Mouse (Mus musculus): ENCODE measurements around the gene Cpeb3. TPM values are rescaled to one million over a fixed set of nuclear protein-coding genes. Genes with fewer than 3 reads are reported as not detected.

Cpeb3 gene
- polyA plus RNA-seq (2012; ENCODE audit: insufficient read depth, insufficient read length, low replicate concordance, missing spikeins), result not detected in 2 replicates

GRCm38 (mm10) chr19:37208176-37208755 is at the start of gene Cpeb3:
Cpeb3 (minus strand) TSS chr19:37208601.
- under 1% methylated on average over 15 of the region's 15 CpGs for WGBS
- H3K4me1 ChIP-seq (ENCODE audit: control insufficient read depth, insufficient read depth, low read length), result no peaks in the 10 kb centered on the region
- H3K4me3 ChIP-seq (ENCODE audit: insufficient read depth, low read depth, low read length), result peak within 1 kb of the TSS; percentile 55
- TF ChIP-seq POLR2A (IDR thresholded peaks at IDR 0.05; ENCODE audit: insufficient read depth, low read depth, low read length), result no peak
- no peak for TF ChIP-seq CTCF (IDR thresholded peaks at IDR 0.05; ENCODE audit: insufficient read depth, low read depth, low read length)
- H3K27ac ChIP-seq (ENCODE audit: insufficient read depth, low read depth, low read length), result 0 out of 2 replicates have a peak within 1 kb of the TSS, but pooled peaks have one; percentile 30

- H3K4me3 ChIP-seq (ENCODE audit: insufficient read depth, low read depth, low read length), result no peak overlapping the region
- TF ChIP-seq POLR2A (IDR thresholded peaks at IDR 0.05; ENCODE audit: insufficient read depth, low read depth, low read length) (no peak), CTCF (IDR thresholded peaks at IDR 0.05; ENCODE audit: insufficient read depth, low read depth, low read length) (no peak)
- H3K4me1 ChIP-seq (ENCODE audit: control insufficient read depth, insufficient read depth, low read length), result no peaks in the 10 kb centered on the region
- 66% methylated on average over 9 of the region's 9 CpGs for WGBS
- no peak overlapping the region for H3K27ac ChIP-seq (ENCODE audit: insufficient read depth, low read depth, low read length)
Measured at GRCm38 (mm10) chr19:37255321-37255720, 46.9 kb upstream of the Cpeb3 start.

- TF ChIP-seq CTCF (IDR thresholded peaks at IDR 0.05; ENCODE audit: insufficient read depth, low read depth, low read length), result no peak
- no peak for TF ChIP-seq POLR2A (IDR thresholded peaks at IDR 0.05; ENCODE audit: insufficient read depth, low read depth, low read length)
- H3K27ac ChIP-seq (ENCODE audit: insufficient read depth, low read depth, low read length), result no peak overlapping the region
- H3K4me3 ChIP-seq (ENCODE audit: insufficient read depth, low read depth, low read length), result no peak overlapping the region
- 0 out of 2 replicates have a peak, but pooled peaks cover under 1% of the 10 kb centered on the region for H3K4me1 ChIP-seq (ENCODE audit: control insufficient read depth, insufficient read depth, low read length)
- WGBS, result 80% methylated on average over 6 of the region's 6 CpGs
Measured at GRCm38 (mm10) chr19:37252104-37252503, 43.7 kb upstream of the Cpeb3 start.

GRCm38 (mm10) chr19:37248199-37248598 is 39.8 kb upstream of the Cpeb3 start:
- Histone ChIP-seq H3K27ac (ENCODE audit: insufficient read depth, low read depth, low read length) (no peak overlapping the region), H3K4me1 (ENCODE audit: control insufficient read depth, insufficient read depth, low read length) (peaks cover 5% of the 10 kb centered on the region; the same call in 1 of the 2 replicates), H3K4me3 (ENCODE audit: insufficient read depth, low read depth, low read length) (no peak overlapping the region)
- TF ChIP-seq POLR2A (IDR thresholded peaks at IDR 0.05; ENCODE audit: insufficient read depth, low read depth, low read length), result no peak
- no peak for TF ChIP-seq CTCF (IDR thresholded peaks at IDR 0.05; ENCODE audit: insufficient read depth, low read depth, low read length)
- 82% methylated on average over 3 of the region's 3 CpGs for WGBS

GRCm38 (mm10) chr19:37246859-37247258 is 38.5 kb upstream of the Cpeb3 start:
- WGBS, result 14% methylated on average over 3 of the region's 3 CpGs
- H3K4me1 ChIP-seq (ENCODE audit: control insufficient read depth, insufficient read depth, low read length), result peaks cover 5% of the 10 kb centered on the region; the same call in 1 of the 2 replicates
- H3K4me3 ChIP-seq (ENCODE audit: insufficient read depth, low read depth, low read length), result no peak overlapping the region
- TF ChIP-seq CTCF (IDR thresholded peaks at IDR 0.05; ENCODE audit: insufficient read depth, low read depth, low read length), result no peak
- H3K27ac ChIP-seq (ENCODE audit: insufficient read depth, low read depth, low read length), result no peak overlapping the region; the same call in 1 of the 2 replicates

GRCm38 (mm10) chr19:37242707-37243106 is 34.3 kb upstream of the Cpeb3 start:
- Histone ChIP-seq H3K27ac (ENCODE audit: insufficient read depth, low read depth, low read length) (no peak overlapping the region), H3K4me3 (ENCODE audit: insufficient read depth, low read depth, low read length) (no peak overlapping the region), H3K4me1 (ENCODE audit: control insufficient read depth, insufficient read depth, low read length) (peaks cover 14% of the 10 kb centered on the region)
- 47% methylated on average over 2 of the region's 2 CpGs for WGBS
- TF ChIP-seq POLR2A (IDR thresholded peaks at IDR 0.05; ENCODE audit: insufficient read depth, low read depth, low read length) (no peak), CTCF (IDR thresholded peaks at IDR 0.05; ENCODE audit: insufficient read depth, low read depth, low read length) (no peak)

- TF ChIP-seq POLR2A (IDR thresholded peaks at IDR 0.05; ENCODE audit: insufficient read depth, low read depth, low read length) (no peak), CTCF (IDR thresholded peaks at IDR 0.05; ENCODE audit: insufficient read depth, low read depth, low read length) (no peak)
- H3K4me1 ChIP-seq (ENCODE audit: control insufficient read depth, insufficient read depth, low read length), result peaks cover 10% of the 10 kb centered on the region
- no peak overlapping the region for H3K4me3 ChIP-seq (ENCODE audit: insufficient read depth, low read depth, low read length)
- no peak overlapping the region for H3K27ac ChIP-seq (ENCODE audit: insufficient read depth, low read depth, low read length)
- 78% methylated on average over 5 of the region's 5 CpGs for WGBS
Measured at GRCm38 (mm10) chr19:37241201-37241600, 32.8 kb upstream of the Cpeb3 start.

GRCm38 (mm10) chr19:37239096-37239495 is 30.7 kb upstream of the Cpeb3 start:
- H3K4me1 ChIP-seq (ENCODE audit: control insufficient read depth, insufficient read depth, low read length), result peaks cover 12% of the 10 kb centered on the region
- 50% methylated on average over 4 of the region's 4 CpGs for WGBS

GRCm38 (mm10) chr19:37238651-37239050 is 30.2 kb upstream of the Cpeb3 start:
- no peak for TF ChIP-seq POLR2A (IDR thresholded peaks at IDR 0.05; ENCODE audit: insufficient read depth, low read depth, low read length)
- no peak overlapping the region for H3K4me3 ChIP-seq (ENCODE audit: insufficient read depth, low read depth, low read length)
- no peak overlapping the region for H3K27ac ChIP-seq (ENCODE audit: insufficient read depth, low read depth, low read length)
- 25% methylated on average over 7 of the region's 7 CpGs for WGBS
- H3K4me1 ChIP-seq (ENCODE audit: control insufficient read depth, insufficient read depth, low read length), result peaks cover 16% of the 10 kb centered on the region

More at GRCm38 (mm10) chr19:37239096-37239495, 30.7 kb upstream of the Cpeb3 start:
- Histone ChIP-seq H3K4me3 (ENCODE audit: insufficient read depth, low read depth, low read length) (no peak overlapping the region), H3K27ac (ENCODE audit: insufficient read depth, low read depth, low read length) (no peak overlapping the region)
- no peak for TF ChIP-seq POLR2A (IDR thresholded peaks at IDR 0.05; ENCODE audit: insufficient read depth, low read depth, low read length)
- no peak for TF ChIP-seq CTCF (IDR thresholded peaks at IDR 0.05; ENCODE audit: insufficient read depth, low read depth, low read length)
